Mouse (Mus musculus) intestine, postnatal 0 days (tissue): Measurements from ENCODE around the gene 1700008O03Rik. TPM values are rescaled to one million over a fixed set of nuclear protein-coding genes. Genes with fewer than 3 reads are reported as not detected.
A peak's percentile ranks its signal among the peaks of the same experiment; 100 is the strongest.

ENCODE experiments used
- ATAC-seq: fragments of 200-750 bp; cut with Nextera tagmentation; 2 replicates; pipeline ENCODE4 v1.8.0; 2017; ENCODE audit warnings: mild to moderate bottlenecking, moderate TSS enrichment, moderate library complexity
- H3K27ac ChIP-seq: fragments of 300-500 bp; sonication (generic); 2 replicates; pipeline ENCODE4 v1.5.1; 2014; ENCODE audit warnings: mild to moderate bottlenecking, low read depth, low read length, moderate library complexity
- H3K27me3 ChIP-seq: fragments of 300-500 bp; sonication (generic); replicated peaks from 2 replicates; pipeline ENCODE4 v1.6.1; 2014; ENCODE audit warnings: low read length, mixed read lengths; ENCODE audit not compliant: control insufficient read depth, insufficient read depth
- H3K36me3 ChIP-seq: fragments of 300-500 bp; sonication (generic); 2 replicates; pipeline ENCODE4 v1.6.1; 2014; ENCODE audit warnings: mild to moderate bottlenecking, moderate library complexity; ENCODE audit not compliant: control insufficient read depth, insufficient read depth
- H3K4me1 ChIP-seq: fragments of 300-500 bp; sonication (generic); replicated peaks from 2 replicates; pipeline ENCODE4 v1.6.1; 2014; ENCODE audit warnings: antibody characterized with exemption, low read length, mixed read lengths; ENCODE audit not compliant: control insufficient read depth, insufficient read depth
- H3K4me2 ChIP-seq: fragments of 300-500 bp; sonication (generic); replicated peaks from 2 replicates; pipeline ENCODE4 v1.6.1; 2014; ENCODE audit warnings: low read depth, mild to moderate bottlenecking, moderate library complexity
- H3K4me3 ChIP-seq: fragments of 300-500 bp; sonication (generic); 2 replicates; pipeline ENCODE4 v1.5.1; 2014; ENCODE audit warnings: low read depth, low read length
- H3K9ac ChIP-seq: fragments of 300-500 bp; sonication (generic); 2 replicates; pipeline ENCODE4 v1.6.1; 2014; ENCODE audit warnings: mild to moderate bottlenecking, low read depth, low read length
- H3K9me3 ChIP-seq: fragments of 300-500 bp; sonication (generic); 2 replicates; pipeline ENCODE4 v1.6.1; 2016; ENCODE audit warnings: mixed run types; ENCODE audit not compliant: control insufficient read depth
- CTCF ChIP-seq: sonication (generic); IDR thresholded peaks from 2 replicates; pipeline ENCODE4 v1.5.1; 2016; ENCODE audit warnings: low read depth, mild to moderate bottlenecking, control low read depth, antibody characterized with exemption, moderate library complexity
- WGBS: fragments of 180-500 bp; shearing (Covaris S2); extraction: QIAGEN DNeasy Blood & Tissue Kit; methylation state at CpG from one replicate; pipeline ENCODE4 v1.1.7; 2014; 5-methylcytosine and 5-hydroxymethylcytosine counted together
- polyA plus RNA-seq: library from polyadenylated mRNA; unstranded; fragments of >200 nt; fragmentation: Nextera tagmentation; extraction: Ambion mirVana; gene quantifications from 2 replicates; pipeline ENCODE4 v1.2.1, GENCODE M21; 2015

Gene 1700008O03Rik
- polyA plus RNA-seq, 1 experiment from 2014 or later: 0.60 TPM

- Histone ChIP-seq H3K4me3 (peak overlapping the region; percentile 52), H3K36me3 (no peaks in the 10 kb centered on the region), H3K9ac (peak overlapping the region; percentile 34; the same call in 1 of the 2 replicates), H3K27me3 (peaks cover 67% of the 10 kb centered on the region), H3K9me3 (no peaks in the 10 kb centered on the region), H3K4me2 (peak overlapping the region; percentile 98), H3K4me1 (no peaks in the 10 kb centered on the region), H3K27ac (no peak overlapping the region)
- no peak for TF ChIP-seq CTCF
- WGBS: 8% methylated on average over 23 of the region's 26 CpGs
- ATAC-seq: no peak
Observed at GRCm38 (mm10) chr7:44358886-44359654, 26.6 kb downstream of the 1700008O03Rik start.

- no peak for ATAC-seq
- WGBS: 25% methylated on average over 5 of the region's 5 CpGs
- H3K27me3 ChIP-seq: peaks cover 78% of the 10 kb centered on the region
Observed at GRCm38 (mm10) chr7:44358012-44358411, 27.6 kb downstream of the 1700008O03Rik start.

GRCm38 (mm10) chr7:44357531-44357930 lies 28.1 kb downstream of the 1700008O03Rik start:
- H3K9ac ChIP-seq: no peak overlapping the region
- H3K36me3 ChIP-seq: no peaks in the 10 kb centered on the region
- 15% methylated on average over 7 of the region's 10 CpGs for WGBS
- TF ChIP-seq CTCF: peak; percentile 19; the same call in 1 of the 2 replicates
- no peak overlapping the region for H3K27ac ChIP-seq
- ATAC-seq: no peak
- no peaks in the 10 kb centered on the region for H3K4me1 ChIP-seq
- H3K9me3 ChIP-seq: no peaks in the 10 kb centered on the region
- H3K4me3 ChIP-seq: no peak overlapping the region
- H3K27me3 ChIP-seq: peaks cover 81% of the 10 kb centered on the region
- H3K4me2 ChIP-seq: peak overlapping the region; percentile 45; the same call in 1 of the 2 replicates

More at GRCm38 (mm10) chr7:44358012-44358411, 27.6 kb downstream of the 1700008O03Rik start:
- H3K9me3 ChIP-seq: no peaks in the 10 kb centered on the region
- no peak for TF ChIP-seq CTCF
- H3K9ac ChIP-seq: no peak overlapping the region
- H3K4me3 ChIP-seq: no peak overlapping the region
- no peak overlapping the region for H3K4me2 ChIP-seq
- H3K27ac ChIP-seq: no peak overlapping the region
- H3K36me3 ChIP-seq: no peaks in the 10 kb centered on the region
- H3K4me1 ChIP-seq: no peaks in the 10 kb centered on the region

GRCm38 (mm10) chr7:44356590-44357481 lies 28.8 kb downstream of the 1700008O03Rik start:
- Histone ChIP-seq H3K36me3 (no peaks in the 10 kb centered on the region), H3K4me3 (0 out of 2 replicates have a peak overlapping the region, but pooled peaks have one; percentile 7), H3K9me3 (no peaks in the 10 kb centered on the region), H3K4me1 (no peaks in the 10 kb centered on the region), H3K27ac (no peak overlapping the region), H3K4me2 (peak overlapping the region; percentile 45), H3K9ac (no peak overlapping the region), H3K27me3 (peaks cover 83% of the 10 kb centered on the region)
- 5% methylated on average over 35 of the region's 35 CpGs for WGBS
- no peak for ATAC-seq
- TF ChIP-seq CTCF: no peak

- Histone ChIP-seq H3K36me3 (no peaks in the 10 kb centered on the region), H3K9ac (no peak overlapping the region), H3K4me1 (0 out of 2 replicates have a peak, but pooled peaks cover 2% of the 10 kb centered on the region), H3K27ac (no peak overlapping the region), H3K4me3 (no peak overlapping the region), H3K9me3 (no peaks in the 10 kb centered on the region), H3K27me3 (peaks cover 87% of the 10 kb centered on the region), H3K4me2 (no peak overlapping the region)
- no peak for TF ChIP-seq CTCF
- 75% methylated on average over 6 of the region's 6 CpGs for WGBS
- no peak for ATAC-seq
Observed at GRCm38 (mm10) chr7:44355411-44355810, 30.2 kb downstream of the 1700008O03Rik start.
